Mouse (Mus musculus): ENCODE results near the gene Suv39h2. TPM values are rescaled to one million over a fixed set of nuclear protein-coding genes. Genes with fewer than 3 reads are reported as not detected.

Gene Suv39h2
- polyA plus RNA-seq (2016; fragmentation: Nextera tagmentation; extraction: Ambion mirVana): 24.2 and 26.9 TPM in 2 replicates

DNA sequence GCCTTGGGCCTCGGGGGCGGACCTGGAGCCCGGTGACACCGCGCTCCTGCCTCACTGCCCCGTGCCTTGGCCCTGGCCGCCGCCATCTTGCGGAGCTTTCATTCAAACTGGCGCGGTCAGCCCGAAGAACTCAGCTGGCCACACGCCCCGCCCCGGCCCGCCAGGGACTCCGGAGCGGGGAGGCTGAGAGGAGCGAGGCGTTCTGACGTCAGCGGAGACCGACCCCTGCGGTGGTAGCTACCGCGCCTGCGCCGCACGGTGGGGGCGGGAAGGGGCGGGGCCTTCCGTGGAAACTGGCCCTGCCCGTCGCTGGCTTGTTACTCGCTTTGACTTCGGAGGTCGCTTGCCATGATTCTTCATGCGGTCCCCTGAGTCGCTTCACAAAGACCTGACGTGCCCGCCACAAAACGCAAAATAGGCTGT, at the start of gene Suv39h2:
Gene Suv39h2, minus strand, starts transcription at position 171 of the 423 bp plus-strand sequence.
- H3K36me3 ChIP-seq: peaks cover 5% of the 10 kb centered on the region; the same call in 1 of the 2 replicates
- H3K4me2 ChIP-seq (replicated peaks): peak within 1 kb of the TSS; percentile 70
- 0% methylated on average over 42 of the region's 42 CpGs for WGBS
- ATAC-seq (ENCODE audit: low FRiP score): peak; percentile 97
- peak within 1 kb of the TSS; percentile 83 for H3K9ac ChIP-seq
- H3K4me1 ChIP-seq: peaks cover 17% of the 10 kb centered on the region
- H3K4me3 ChIP-seq: peak within 1 kb of the TSS; percentile 95
- H3K9me3 ChIP-seq (replicated peaks): no peaks in the 10 kb centered on the region
- H3K27ac ChIP-seq: peak within 1 kb of the TSS; percentile 93
- H3K27me3 ChIP-seq: no peaks in the 10 kb centered on the region

- Histone ChIP-seq H3K9ac (no peak overlapping the region), H3K4me2 (replicated peaks) (no peak overlapping the region), H3K9me3 (replicated peaks) (no peaks in the 10 kb centered on the region), H3K4me3 (no peak overlapping the region), H3K36me3 (no peaks in the 10 kb centered on the region), H3K27me3 (no peaks in the 10 kb centered on the region), H3K27ac (no peak overlapping the region), H3K4me1 (no peaks in the 10 kb centered on the region)
- 81% methylated on average over 4 of the region's 4 CpGs for WGBS
- ATAC-seq (ENCODE audit: low FRiP score): no peak
Measured at GRCm38 (mm10) chr2:3522558-3522957, 47.7 kb upstream of the Suv39h2 start.

DNA sequence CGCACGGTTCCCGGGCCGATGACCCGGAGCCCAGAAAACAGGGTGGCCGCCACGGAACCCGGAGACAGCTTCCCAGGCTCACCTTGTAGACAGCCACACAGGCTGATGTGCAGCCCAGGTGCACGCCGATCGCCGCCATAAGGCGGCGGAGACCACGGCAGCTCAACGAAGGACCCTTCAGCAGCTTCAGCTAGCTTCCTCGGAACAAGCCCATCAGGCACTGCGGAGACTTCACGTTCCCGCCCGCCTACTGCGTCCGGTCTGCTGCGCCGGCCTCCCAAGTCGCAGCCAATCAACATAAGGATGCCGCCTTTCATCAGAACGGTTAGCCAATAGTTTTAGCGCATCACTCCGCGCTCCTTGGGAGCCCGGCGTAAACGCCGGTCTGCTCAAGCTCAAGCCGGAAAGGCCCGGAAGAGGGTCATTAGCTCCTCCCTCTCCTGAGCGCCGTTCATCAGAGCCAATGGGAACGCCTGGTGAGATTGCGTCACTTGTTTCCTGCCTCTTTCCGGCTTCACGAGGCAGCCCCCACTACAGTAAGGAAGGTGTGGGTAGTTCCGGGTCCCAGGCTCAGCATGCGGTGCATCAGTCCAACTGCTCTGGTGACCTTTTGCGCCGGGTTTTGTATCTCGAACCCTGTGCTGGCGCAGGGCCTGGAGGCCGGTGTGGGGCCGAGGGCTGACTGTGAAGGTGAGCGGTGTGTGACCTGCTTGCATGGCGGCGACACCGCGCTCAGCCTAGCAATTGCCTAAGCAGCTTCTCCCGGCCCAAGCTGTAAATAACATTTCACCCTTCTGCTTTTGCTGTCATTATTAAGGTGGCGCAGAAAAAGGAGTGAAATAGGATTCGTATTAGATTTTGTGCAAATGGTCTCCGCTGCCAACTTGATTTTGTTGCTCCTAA, 38.0 kb upstream of the Suv39h2 start, which contains the start of the genes Gm45902, Hspa14 and Cdnf:
Gene Gm45902, minus strand, starts transcription at position 239 of the 903 bp plus-strand sequence.
Gene Hspa14, minus strand, starts transcription at position 263 of the 903 bp plus-strand sequence.
Gene Cdnf, plus strand, starts transcription at position 479 of the 903 bp plus-strand sequence.
- under 1% methylated on average over 60 of the region's 60 CpGs for WGBS
- peak within 1 kb of the TSS; percentile 87 for H3K4me3 ChIP-seq
- peak within 1 kb of the TSS; percentile 82 for H3K27ac ChIP-seq
- peak; percentile 100 for ATAC-seq (ENCODE audit: low FRiP score)
- H3K4me1 ChIP-seq: peaks cover 13% of the 10 kb centered on the region
- peak within 1 kb of the TSS; percentile 88 for H3K9ac ChIP-seq
- peak within 1 kb of the TSS; percentile 94 for H3K4me2 ChIP-seq (replicated peaks)
- no peaks in the 10 kb centered on the region for H3K9me3 ChIP-seq (replicated peaks)
- peaks cover 18% of the 10 kb centered on the region for H3K36me3 ChIP-seq
- no peaks in the 10 kb centered on the region for H3K27me3 ChIP-seq

GRCm38 (mm10) chr2:3512076-3512475, 37.2 kb upstream of the Suv39h2 start:
- no peaks in the 10 kb centered on the region for H3K27me3 ChIP-seq
- peak overlapping the region; percentile 88 for H3K9ac ChIP-seq
- no peak for ATAC-seq (ENCODE audit: low FRiP score)
- no peaks in the 10 kb centered on the region for H3K9me3 ChIP-seq (replicated peaks)
- H3K36me3 ChIP-seq: peaks cover 21% of the 10 kb centered on the region
- peak overlapping the region; percentile 94 for H3K4me2 ChIP-seq (replicated peaks)
- peak overlapping the region; percentile 87 for H3K4me3 ChIP-seq
- H3K4me1 ChIP-seq: peaks cover 13% of the 10 kb centered on the region
- WGBS: under 1% methylated on average over 15 of the region's 15 CpGs
- H3K27ac ChIP-seq: peak overlapping the region; percentile 82

GRCm38 (mm10) chr2:3500886-3501285, 26.1 kb upstream of the Suv39h2 start:
- Histone ChIP-seq H3K36me3 (peaks cover 58% of the 10 kb centered on the region), H3K27ac (no peak overlapping the region), H3K4me3 (no peak overlapping the region), H3K9ac (no peak overlapping the region), H3K27me3 (no peaks in the 10 kb centered on the region), H3K4me2 (replicated peaks) (no peak overlapping the region), H3K4me1 (no peaks in the 10 kb centered on the region), H3K9me3 (replicated peaks) (no peaks in the 10 kb centered on the region)
- WGBS: 97% methylated on average over 5 of the region's 5 CpGs
- no peak for ATAC-seq (ENCODE audit: low FRiP score)

DNA sequence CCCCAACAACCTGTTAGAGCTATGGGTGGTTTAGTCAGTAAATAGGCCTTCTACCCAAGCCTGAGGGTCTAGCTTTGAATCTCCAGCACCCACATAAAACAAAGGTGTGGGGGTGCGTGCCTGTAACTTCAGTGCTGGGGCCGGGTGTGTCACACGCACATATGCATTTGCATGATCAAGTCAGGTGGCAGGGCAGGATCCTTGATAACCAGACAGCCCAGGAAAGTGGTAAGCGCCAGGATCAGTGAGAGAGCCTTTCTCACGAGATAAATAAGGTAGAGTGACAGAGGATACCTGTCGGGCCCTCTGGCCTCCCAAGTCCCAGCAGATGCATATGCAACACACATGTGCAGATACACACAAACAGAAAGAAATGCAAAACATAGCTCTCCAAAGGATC, 24.7 kb upstream of the Suv39h2 start:
- Histone ChIP-seq H3K4me1 (no peaks in the 10 kb centered on the region), H3K9ac (no peak overlapping the region), H3K27ac (no peak overlapping the region), H3K9me3 (replicated peaks) (no peaks in the 10 kb centered on the region), H3K36me3 (peaks cover 65% of the 10 kb centered on the region), H3K4me2 (replicated peaks) (no peak overlapping the region), H3K27me3 (no peaks in the 10 kb centered on the region), H3K4me3 (no peak overlapping the region)
- whole genome bisulfite sequencing: 93% methylated on average over 6 of the region's 6 CpGs
- no peak for ATAC-seq (ENCODE audit: low FRiP score)

- H3K4me3 ChIP-seq: no peak overlapping the region
- ATAC-seq (ENCODE audit: low FRiP score): no peak
- H3K4me2 ChIP-seq (replicated peaks): no peak overlapping the region
- no peak overlapping the region for H3K27ac ChIP-seq
- H3K9me3 ChIP-seq (replicated peaks): no peaks in the 10 kb centered on the region
- WGBS: 88% methylated on average over 3 of the region's 3 CpGs
- H3K27me3 ChIP-seq: no peaks in the 10 kb centered on the region
- H3K4me1 ChIP-seq: no peaks in the 10 kb centered on the region
- H3K36me3 ChIP-seq: peaks cover 69% of the 10 kb centered on the region
- no peak overlapping the region for H3K9ac ChIP-seq
Measured at GRCm38 (mm10) chr2:3493833-3494409, 19.1 kb upstream of the Suv39h2 start.

- Histone ChIP-seq H3K36me3 (peaks cover 38% of the 10 kb centered on the region), H3K9ac (no peak overlapping the region), H3K4me3 (no peak overlapping the region), H3K27ac (no peak overlapping the region), H3K27me3 (no peaks in the 10 kb centered on the region), H3K4me2 (replicated peaks) (no peak overlapping the region), H3K9me3 (replicated peaks) (no peaks in the 10 kb centered on the region), H3K4me1 (no peaks in the 10 kb centered on the region)
- WGBS: 88% methylated on average over 3 of the region's 3 CpGs
- ATAC-seq (ENCODE audit: low FRiP score): no peak
Measured at GRCm38 (mm10) chr2:3489816-3490215, 15.0 kb upstream of the Suv39h2 start.

- Histone ChIP-seq H3K9ac (no peak overlapping the region), H3K36me3 (no peaks in the 10 kb centered on the region), H3K9me3 (replicated peaks) (no peaks in the 10 kb centered on the region), H3K27ac (no peak overlapping the region), H3K4me3 (no peak overlapping the region), H3K27me3 (no peaks in the 10 kb centered on the region), H3K4me2 (replicated peaks) (no peak overlapping the region), H3K4me1 (peaks cover 6% of the 10 kb centered on the region; the same call in 1 of the 2 replicates)
- no peak for ATAC-seq (ENCODE audit: low FRiP score)
- WGBS: 82% methylated on average over 3 of the region's 3 CpGs
Measured at GRCm38 (mm10) chr2:3480239-3480638, 5.4 kb upstream of the Suv39h2 start.

GRCm38 (mm10) chr2:3475746-3476251, 968 bp upstream of the Suv39h2 start:
- 60% methylated on average over 3 of the region's 3 CpGs for WGBS
- no peak overlapping the region for H3K27ac ChIP-seq
- no peak overlapping the region for H3K4me3 ChIP-seq
- peak overlapping the region; percentile 57; the same call in 1 of the 2 replicates for H3K9ac ChIP-seq
- no peaks in the 10 kb centered on the region for H3K36me3 ChIP-seq
- H3K4me1 ChIP-seq: peaks cover 17% of the 10 kb centered on the region
- H3K9me3 ChIP-seq (replicated peaks): no peaks in the 10 kb centered on the region
- ATAC-seq (ENCODE audit: low FRiP score): no peak
- no peaks in the 10 kb centered on the region for H3K27me3 ChIP-seq
- H3K4me2 ChIP-seq (replicated peaks): peak overlapping the region; percentile 70; the same call in 1 of the 2 replicates

GRCm38 (mm10) chr2:3474361-3474805, 448 bp downstream of the Suv39h2 start:
- WGBS: under 1% methylated on average over 46 of the region's 46 CpGs
- peak; percentile 85 for ATAC-seq (ENCODE audit: low FRiP score)
- H3K9me3 ChIP-seq (replicated peaks): no peaks in the 10 kb centered on the region
- peaks cover 5% of the 10 kb centered on the region; the same call in 1 of the 2 replicates for H3K36me3 ChIP-seq
- peak overlapping the region; percentile 93 for H3K27ac ChIP-seq
- peak overlapping the region; percentile 95 for H3K4me3 ChIP-seq
- peaks cover 17% of the 10 kb centered on the region for H3K4me1 ChIP-seq
- peak overlapping the region; percentile 83 for H3K9ac ChIP-seq
- peak overlapping the region; percentile 70 for H3K4me2 ChIP-seq (replicated peaks)
- no peaks in the 10 kb centered on the region for H3K27me3 ChIP-seq

DNA sequence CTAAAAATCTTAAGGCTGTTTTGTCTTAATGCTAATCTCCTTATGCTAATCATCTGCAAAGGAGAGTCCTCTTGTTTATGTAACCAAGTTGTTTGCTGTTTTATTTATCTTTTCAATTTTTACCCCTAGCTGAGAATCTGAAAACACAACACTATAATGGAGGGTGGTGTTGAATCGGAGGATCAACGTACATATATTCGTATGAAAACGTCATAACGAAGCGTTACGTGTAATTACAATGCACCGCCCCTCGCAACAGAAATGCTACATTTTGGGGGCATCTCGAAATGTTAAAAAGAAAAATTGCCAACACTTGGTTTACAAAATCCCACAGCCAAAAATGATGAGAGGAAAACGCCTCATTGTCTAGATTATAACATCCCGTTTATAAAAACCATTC, 940 bp downstream of the Suv39h2 start:
- peak overlapping the region; percentile 95 for H3K4me3 ChIP-seq
- WGBS: under 1% methylated on average over 12 of the region's 12 CpGs
- no peaks in the 10 kb centered on the region for H3K9me3 ChIP-seq (replicated peaks)
- peak overlapping the region; percentile 70 for H3K4me2 ChIP-seq (replicated peaks)
- H3K4me1 ChIP-seq: peaks cover 17% of the 10 kb centered on the region
- H3K9ac ChIP-seq: peak overlapping the region; percentile 83
- ATAC-seq (ENCODE audit: low FRiP score): no peak
- peaks cover 5% of the 10 kb centered on the region; the same call in 1 of the 2 replicates for H3K36me3 ChIP-seq
- peak overlapping the region; percentile 93 for H3K27ac ChIP-seq
- H3K27me3 ChIP-seq: no peaks in the 10 kb centered on the region

Data from hindbrain, embryonic 12.5 days (tissue).